Mouse (Mus musculus) forebrain, embryonic 15.5 days (tissue): ENCODE measurements around the gene Mccc1. TPM values are rescaled to one million over a fixed set of nuclear protein-coding genes. Genes with fewer than 3 reads are reported as not detected.
A peak's percentile ranks its signal among the peaks of the same experiment; 100 is the strongest.

Source experiments
- ATAC-seq: fragments of 200-750 bp; cut with Nextera tagmentation; replicated peaks from 2 replicates; pipeline ENCODE4 v1.8.0; 2017; ENCODE audit warnings: mild to moderate bottlenecking, moderate TSS enrichment, moderate library complexity
- H3K27ac ChIP-seq: fragments of 300-500 bp; sonication (generic); replicated peaks from 2 replicates; pipeline ENCODE4 v1.5.1; 2015; ENCODE audit warnings: mild to moderate bottlenecking, inconsistent platforms
- H3K27me3 ChIP-seq: fragments of 300-500 bp; sonication (generic); 2 replicates; pipeline ENCODE4 v1.6.1; 2015; ENCODE audit warnings: inconsistent platforms
- H3K36me3 ChIP-seq: fragments of 300-500 bp; sonication (generic); 2 replicates; pipeline ENCODE4 v1.6.1; 2015; ENCODE audit warnings: mild to moderate bottlenecking, inconsistent platforms
- H3K4me1 ChIP-seq: fragments of 300-500 bp; sonication (generic); 2 replicates; pipeline ENCODE4 v1.6.1; 2015; ENCODE audit warnings: inconsistent platforms
- H3K4me2 ChIP-seq: fragments of 300-500 bp; sonication (generic); replicated peaks from 2 replicates; pipeline ENCODE4 v1.6.1; 2015; ENCODE audit warnings: mild to moderate bottlenecking, inconsistent platforms
- H3K4me3 ChIP-seq: fragments of 300-500 bp; sonication (generic); 2 replicates; pipeline ENCODE4 v1.5.1; 2015; ENCODE audit warnings: mild to moderate bottlenecking, inconsistent platforms
- H3K9ac ChIP-seq: fragments of 300-500 bp; sonication (generic); replicated peaks from 2 replicates; pipeline ENCODE4 v1.6.1; 2015; ENCODE audit warnings: mild to moderate bottlenecking, inconsistent platforms
- H3K9me3 ChIP-seq: fragments of 300-500 bp; sonication (generic); 2 replicates; pipeline ENCODE4 v1.6.1; 2016; ENCODE audit warnings: inconsistent platforms
- WGBS: fragments of 180-500 bp; shearing (Covaris S2); methylation state at CpG from one replicate; pipeline ENCODE4 v1.1.7; 2015; ENCODE audit warnings: mixed read lengths; 5-methylcytosine and 5-hydroxymethylcytosine counted together
- polyA plus RNA-seq: library from polyadenylated mRNA; unstranded; fragments of >200 nt; fragmentation: Nextera tagmentation; extraction: Ambion mirVana; gene quantifications from 2 replicates; pipeline ENCODE4 v1.2.1, GENCODE M21; 2015

Gene Mccc1
- polyA plus RNA-seq, result 30.4 and 31.9 TPM in 2 replicates

- Histone ChIP-seq H3K4me3 (peak within 1 kb of the TSS; percentile 92), H3K4me1 (peaks cover 20% of the 10 kb centered on the region), H3K9ac (peak within 1 kb of the TSS; percentile 87), H3K9me3 (no peaks in the 10 kb centered on the region), H3K27ac (peak within 1 kb of the TSS; percentile 96), H3K27me3 (no peaks in the 10 kb centered on the region), H3K4me2 (peak within 1 kb of the TSS; percentile 52), H3K36me3 (no peaks in the 10 kb centered on the region)
- WGBS, result 4% methylated on average over 39 of the region's 39 CpGs
- ATAC-seq, result peak; percentile 99
Observed at GRCm38 (mm10) chr3:36000275-36001239, at the start of gene Mccc1. Gene Mccc1, minus strand, starts transcription at chr3:36000678.

GRCm38 (mm10) chr3:36049106-36049505 is 48.6 kb upstream of the Mccc1 start:
- Histone ChIP-seq H3K9ac (no peak overlapping the region), H3K27ac (no peak overlapping the region), H3K27me3 (no peaks in the 10 kb centered on the region), H3K4me1 (no peaks in the 10 kb centered on the region), H3K4me2 (no peak overlapping the region), H3K36me3 (no peaks in the 10 kb centered on the region), H3K9me3 (no peaks in the 10 kb centered on the region), H3K4me3 (no peak overlapping the region)
- ATAC-seq, result no peak
- 78% methylated on average over 1 of the region's 1 CpGs for WGBS

- Histone ChIP-seq H3K27ac (no peak overlapping the region), H3K4me1 (no peaks in the 10 kb centered on the region), H3K36me3 (no peaks in the 10 kb centered on the region), H3K9ac (no peak overlapping the region), H3K4me2 (no peak overlapping the region), H3K27me3 (no peaks in the 10 kb centered on the region), H3K9me3 (no peaks in the 10 kb centered on the region), H3K4me3 (no peak overlapping the region)
- 76% methylated on average over 4 of the region's 4 CpGs for WGBS
- ATAC-seq, result no peak
Observed at GRCm38 (mm10) chr3:36045086-36045485, 44.6 kb upstream of the Mccc1 start.

- Histone ChIP-seq H3K9me3 (no peaks in the 10 kb centered on the region), H3K9ac (no peak overlapping the region), H3K27me3 (no peaks in the 10 kb centered on the region), H3K4me3 (no peak overlapping the region), H3K36me3 (no peaks in the 10 kb centered on the region), H3K4me1 (no peaks in the 10 kb centered on the region), H3K27ac (no peak overlapping the region), H3K4me2 (no peak overlapping the region)
- ATAC-seq, result no peak
Observed at GRCm38 (mm10) chr3:36044520-36044919, 44.0 kb upstream of the Mccc1 start.

- Histone ChIP-seq H3K4me3 (no peak overlapping the region), H3K4me1 (no peaks in the 10 kb centered on the region), H3K4me2 (no peak overlapping the region)
Observed at GRCm38 (mm10) chr3:36031740-36032510, 31.4 kb upstream of the Mccc1 start.

GRCm38 (mm10) chr3:36029993-36030392 is 29.5 kb upstream of the Mccc1 start:
- WGBS, result 94% methylated on average over 4 of the region's 4 CpGs
- Histone ChIP-seq H3K4me1 (no peaks in the 10 kb centered on the region), H3K9ac (no peak overlapping the region), H3K27ac (no peak overlapping the region), H3K4me3 (no peak overlapping the region), H3K4me2 (no peak overlapping the region), H3K9me3 (no peaks in the 10 kb centered on the region), H3K27me3 (no peaks in the 10 kb centered on the region), H3K36me3 (no peaks in the 10 kb centered on the region)
- no peak for ATAC-seq

More at GRCm38 (mm10) chr3:36031740-36032510, 31.4 kb upstream of the Mccc1 start:
- ATAC-seq, result peak; percentile 55; the same call in 1 of the 2 replicates
- WGBS, result 39% methylated on average over 6 of the region's 6 CpGs
- H3K27ac ChIP-seq, result no peak overlapping the region
- no peak overlapping the region for H3K9ac ChIP-seq
- H3K27me3 ChIP-seq, result no peaks in the 10 kb centered on the region
- no peaks in the 10 kb centered on the region for H3K9me3 ChIP-seq
- H3K36me3 ChIP-seq, result no peaks in the 10 kb centered on the region

- no peak overlapping the region for H3K4me2 ChIP-seq
- no peak for ATAC-seq
- no peak overlapping the region for H3K4me3 ChIP-seq
- H3K4me1 ChIP-seq, result no peaks in the 10 kb centered on the region
- H3K27ac ChIP-seq, result no peak overlapping the region
- no peaks in the 10 kb centered on the region for H3K9me3 ChIP-seq
- 56% methylated on average over 6 of the region's 6 CpGs for WGBS
- H3K27me3 ChIP-seq, result 0 out of 2 replicates have a peak, but pooled peaks cover 2% of the 10 kb centered on the region
- no peak overlapping the region for H3K9ac ChIP-seq
- no peaks in the 10 kb centered on the region for H3K36me3 ChIP-seq
Observed at GRCm38 (mm10) chr3:36025732-36026131, 25.3 kb upstream of the Mccc1 start.

GRCm38 (mm10) chr3:36011239-36011638 is 10.8 kb upstream of the Mccc1 start:
- no peaks in the 10 kb centered on the region for H3K9me3 ChIP-seq
- H3K4me1 ChIP-seq, result no peaks in the 10 kb centered on the region
- no peak overlapping the region for H3K4me3 ChIP-seq
- no peak overlapping the region for H3K9ac ChIP-seq
- H3K4me2 ChIP-seq, result no peak overlapping the region
- no peaks in the 10 kb centered on the region for H3K36me3 ChIP-seq
- no peak for ATAC-seq
- H3K27me3 ChIP-seq, result no peaks in the 10 kb centered on the region
- WGBS, result 84% methylated on average over 3 of the region's 3 CpGs
- no peak overlapping the region for H3K27ac ChIP-seq

- H3K36me3 ChIP-seq, result no peaks in the 10 kb centered on the region
- WGBS, result 69% methylated on average over 4 of the region's 4 CpGs
- no peak for ATAC-seq
Observed at GRCm38 (mm10) chr3:36008411-36009154, 8.1 kb upstream of the Mccc1 start.

GRCm38 (mm10) chr3:36004028-36004895 is 3.8 kb upstream of the Mccc1 start:
- no peak overlapping the region for H3K9ac ChIP-seq
- no peaks in the 10 kb centered on the region for H3K27me3 ChIP-seq
- no peak overlapping the region for H3K27ac ChIP-seq
- no peaks in the 10 kb centered on the region for H3K36me3 ChIP-seq
- 57% methylated on average over 4 of the region's 4 CpGs for WGBS
- no peak overlapping the region for H3K4me3 ChIP-seq
- H3K4me2 ChIP-seq, result no peak overlapping the region
- H3K4me1 ChIP-seq, result peaks cover 12% of the 10 kb centered on the region
- ATAC-seq, result no peak
- H3K9me3 ChIP-seq, result no peaks in the 10 kb centered on the region

More at GRCm38 (mm10) chr3:36008411-36009154, 8.1 kb upstream of the Mccc1 start:
- Histone ChIP-seq H3K27ac (no peak overlapping the region), H3K4me1 (no peaks in the 10 kb centered on the region), H3K4me2 (no peak overlapping the region), H3K9ac (no peak overlapping the region), H3K9me3 (no peaks in the 10 kb centered on the region), H3K27me3 (no peaks in the 10 kb centered on the region), H3K4me3 (no peak overlapping the region)
